Mouse (Mus musculus): ENCODE measurements at regions not wholly inside any gene's neighbourhood (a gene's known extent, or its start where the extent isn't known, plus 50 kb on each side); places are given as distances from the start of the nearest gene placed in this dataset.

DNA sequence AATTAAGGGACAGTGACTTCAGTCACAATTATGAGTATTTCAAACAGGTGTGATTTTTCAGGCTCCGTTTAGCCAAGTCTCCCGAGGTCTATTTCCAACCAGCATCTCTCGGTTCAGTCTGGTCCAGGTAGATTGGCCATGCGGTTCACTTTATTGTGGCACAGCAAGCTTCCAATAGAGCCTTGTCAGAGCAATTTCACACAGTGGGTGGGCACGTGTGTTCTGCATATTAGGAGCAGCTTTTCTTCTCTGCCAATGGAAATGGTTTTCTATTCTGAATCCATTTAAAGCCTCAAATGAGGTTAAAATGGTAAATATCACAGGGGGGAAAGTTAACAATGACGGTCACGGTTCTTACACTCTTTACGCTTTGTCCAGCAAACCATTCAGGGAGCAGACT lies 138.3 kb downstream of the Nsun3 start:
- Histone ChIP-seq H3K9ac (no peak overlapping the region), H3K9me3 (ENCODE audit: low read length) (no peaks in the 10 kb centered on the region), H3K4me2 (ENCODE audit: low read depth) (no peak overlapping the region), H3K4me3 (ENCODE audit: low read depth, low read length) (no peak overlapping the region), H3K27me3 (ENCODE audit: insufficient read depth, low read length) (no peaks in the 10 kb centered on the region), H3K27ac (ENCODE audit: low read depth, low read length) (no peak overlapping the region), H3K4me1 (ENCODE audit: insufficient read depth) (no peaks in the 10 kb centered on the region), H3K36me3 (ENCODE audit: insufficient read depth) (no peaks in the 10 kb centered on the region)
- DNase-seq (no peak), ATAC-seq (no peak)
- TF ChIP-seq CTCF (IDR thresholded peaks at IDR 0.05; ENCODE audit: low read depth): no peak
- 50% methylated on average over 8 of the region's 8 CpGs for WGBS

GRCm38 (mm10) chr16:62646113-62646512 lies 140.5 kb downstream of the Nsun3 start:
- peak; percentile 46 for DNase-seq
- 79% methylated on average over 1 of the region's 1 CpGs for WGBS
- H3K27ac ChIP-seq (ENCODE audit: low read depth, low read length): no peak overlapping the region
- H3K9me3 ChIP-seq (ENCODE audit: low read length): no peaks in the 10 kb centered on the region
- ATAC-seq: 0 out of 2 replicates have a peak, but pooled peaks have one; percentile 27
- peak; percentile 69 for TF ChIP-seq CTCF (IDR thresholded peaks at IDR 0.05; ENCODE audit: low read depth)
- H3K27me3 ChIP-seq (ENCODE audit: insufficient read depth, low read length): no peaks in the 10 kb centered on the region
- no peaks in the 10 kb centered on the region for H3K36me3 ChIP-seq (ENCODE audit: insufficient read depth)
- no peak overlapping the region for H3K9ac ChIP-seq
- H3K4me3 ChIP-seq (ENCODE audit: low read depth, low read length): no peak overlapping the region
- H3K4me1 ChIP-seq (ENCODE audit: insufficient read depth): no peaks in the 10 kb centered on the region
- no peak overlapping the region for H3K4me2 ChIP-seq (ENCODE audit: low read depth)

DNA sequence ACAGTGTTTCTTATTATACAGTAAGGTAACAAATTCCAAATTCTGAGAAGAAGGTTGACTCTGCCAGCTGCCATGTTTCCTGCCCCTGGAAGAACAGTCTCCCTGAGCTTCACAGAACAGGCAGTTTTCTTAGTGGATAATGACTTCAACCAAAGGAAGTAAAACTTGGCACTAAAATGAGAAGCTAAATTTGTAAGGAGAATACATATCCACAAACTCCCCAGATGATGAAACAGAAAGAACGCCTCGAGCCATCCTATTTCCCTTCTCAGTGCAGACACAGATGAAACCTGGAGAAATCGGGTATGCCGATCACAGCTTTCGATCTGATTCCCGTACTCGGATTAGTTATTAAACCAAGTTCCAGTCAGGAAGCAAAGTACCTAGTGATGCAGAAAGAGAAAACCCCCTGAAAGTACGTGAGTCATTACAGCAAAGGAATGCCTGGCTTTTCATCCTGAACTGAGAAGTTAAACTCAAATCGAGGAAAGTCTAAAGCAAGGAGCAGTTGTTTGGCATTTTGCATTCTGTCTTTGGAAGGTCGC lies 143.7 kb downstream of the Nsun3 start:
- Histone ChIP-seq H3K4me3 (ENCODE audit: low read depth, low read length) (no peak overlapping the region), H3K27me3 (ENCODE audit: insufficient read depth, low read length) (no peaks in the 10 kb centered on the region), H3K9ac (no peak overlapping the region), H3K36me3 (ENCODE audit: insufficient read depth) (no peaks in the 10 kb centered on the region), H3K4me1 (ENCODE audit: insufficient read depth) (no peaks in the 10 kb centered on the region), H3K4me2 (ENCODE audit: low read depth) (no peak overlapping the region), H3K27ac (ENCODE audit: low read depth, low read length) (no peak overlapping the region), H3K9me3 (ENCODE audit: low read length) (no peaks in the 10 kb centered on the region)
- WGBS: 84% methylated on average over 10 of the region's 10 CpGs
- TF ChIP-seq CTCF (IDR thresholded peaks at IDR 0.05; ENCODE audit: low read depth): no peak
- DNase-seq: no peak
- ATAC-seq: no peak

- H3K9ac ChIP-seq: no peak overlapping the region
- no peaks in the 10 kb centered on the region for H3K4me1 ChIP-seq (ENCODE audit: insufficient read depth)
- 48% methylated on average over 6 of the region's 6 CpGs for WGBS
- H3K4me3 ChIP-seq (ENCODE audit: low read depth, low read length): no peak overlapping the region
- ATAC-seq (no peak), DNase-seq (no peak)
- no peaks in the 10 kb centered on the region for H3K36me3 ChIP-seq (ENCODE audit: insufficient read depth)
- H3K4me2 ChIP-seq (ENCODE audit: low read depth): no peak overlapping the region
- H3K27ac ChIP-seq (ENCODE audit: low read depth, low read length): no peak overlapping the region
- no peaks in the 10 kb centered on the region for H3K27me3 ChIP-seq (ENCODE audit: insufficient read depth, low read length)
- 0 out of 2 replicates have a peak, but pooled peaks cover 2% of the 10 kb centered on the region for H3K9me3 ChIP-seq (ENCODE audit: low read length)
- TF ChIP-seq CTCF (IDR thresholded peaks at IDR 0.05; ENCODE audit: low read depth): no peak
Measured at GRCm38 (mm10) chr16:62623938-62624337, 162.7 kb downstream of the Nsun3 start.

DNA sequence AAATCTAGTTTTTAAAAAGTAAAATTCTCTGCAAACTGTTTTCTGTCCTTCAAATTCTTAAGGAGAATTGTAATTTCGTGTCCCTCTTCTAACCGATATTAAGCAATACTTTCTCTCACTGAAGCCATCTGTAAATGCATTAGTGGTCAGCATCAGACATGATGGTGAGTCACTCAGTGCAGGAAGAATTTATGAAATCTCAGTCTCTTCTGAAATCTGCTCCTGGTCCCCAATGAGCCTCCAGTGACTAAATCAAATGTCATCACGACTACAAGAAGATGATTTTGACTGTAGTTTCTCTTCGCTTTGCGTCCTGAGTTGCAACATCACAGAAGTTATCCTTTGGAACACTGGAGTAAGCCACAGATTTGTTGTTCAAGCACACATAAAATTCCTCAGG lies 175.7 kb downstream of the Nsun3 start:
- 90% methylated on average over 5 of the region's 5 CpGs for WGBS
- Histone ChIP-seq H3K9me3 (ENCODE audit: low read length) (no peaks in the 10 kb centered on the region), H3K4me2 (ENCODE audit: low read depth) (no peak overlapping the region), H3K27ac (ENCODE audit: low read depth, low read length) (no peak overlapping the region), H3K36me3 (ENCODE audit: insufficient read depth) (no peaks in the 10 kb centered on the region), H3K9ac (no peak overlapping the region), H3K4me1 (ENCODE audit: insufficient read depth) (no peaks in the 10 kb centered on the region), H3K4me3 (ENCODE audit: low read depth, low read length) (no peak overlapping the region), H3K27me3 (ENCODE audit: insufficient read depth, low read length) (no peaks in the 10 kb centered on the region)
- ATAC-seq (no peak), DNase-seq (no peak)
- TF ChIP-seq CTCF (IDR thresholded peaks at IDR 0.05; ENCODE audit: low read depth): no peak

- DNase-seq (no peak), ATAC-seq (no peak)
- H3K27ac ChIP-seq (ENCODE audit: low read depth, low read length): no peak overlapping the region
- H3K4me2 ChIP-seq (ENCODE audit: low read depth): no peak overlapping the region
- no peaks in the 10 kb centered on the region for H3K36me3 ChIP-seq (ENCODE audit: insufficient read depth)
- no peak overlapping the region for H3K9ac ChIP-seq
- H3K27me3 ChIP-seq (ENCODE audit: insufficient read depth, low read length): no peaks in the 10 kb centered on the region
- no peak for TF ChIP-seq CTCF (IDR thresholded peaks at IDR 0.05; ENCODE audit: low read depth)
- H3K4me3 ChIP-seq (ENCODE audit: low read depth, low read length): no peak overlapping the region
- H3K9me3 ChIP-seq (ENCODE audit: low read length): no peaks in the 10 kb centered on the region
- 75% methylated on average over 3 of the region's 3 CpGs for WGBS
- H3K4me1 ChIP-seq (ENCODE audit: insufficient read depth): no peaks in the 10 kb centered on the region
Measured at GRCm38 (mm10) chr16:62608617-62609016, 178.0 kb downstream of the Nsun3 start.

- 94% methylated on average over 1 of the region's 1 CpGs for WGBS
- Histone ChIP-seq H3K9me3 (ENCODE audit: low read length) (no peaks in the 10 kb centered on the region), H3K27me3 (ENCODE audit: insufficient read depth, low read length) (no peaks in the 10 kb centered on the region), H3K4me2 (ENCODE audit: low read depth) (no peak overlapping the region), H3K4me3 (ENCODE audit: low read depth, low read length) (no peak overlapping the region), H3K9ac (no peak overlapping the region), H3K4me1 (ENCODE audit: insufficient read depth) (no peaks in the 10 kb centered on the region), H3K36me3 (ENCODE audit: insufficient read depth) (no peaks in the 10 kb centered on the region), H3K27ac (ENCODE audit: low read depth, low read length) (no peak overlapping the region)
- DNase-seq (peak; percentile 35), ATAC-seq (no peak)
- TF ChIP-seq CTCF (IDR thresholded peaks at IDR 0.05; ENCODE audit: low read depth): peak; percentile 55
Measured at GRCm38 (mm10) chr16:62605920-62606319, 180.7 kb downstream of the Nsun3 start.
